Mouse (Mus musculus) cerebellum, adult 11-12 months (tissue): ENCODE data around the gene Rev3l.
"Not testable (repeated sequence)": the region's sequence is repeated elsewhere in the genome, so short reads cannot be mapped to it uniquely, and the experiment has no call there.

Experiments used
- DNase-seq: peaks from one replicate; pipeline ENCODE4 v3.0.0; 2022

Rev3l gene

GRCm38 (mm10) chr10:39793295-39793694 is 61.4 kb downstream of the Rev3l start:
- no peak for DNase-seq

- DNase-seq = no peak
Observed at GRCm38 (mm10) chr10:39811507-39811906, 79.6 kb downstream of the Rev3l start.

- no peak for DNase-seq
Observed at GRCm38 (mm10) chr10:39842621-39843020, 110.7 kb downstream of the Rev3l start.

GRCm38 (mm10) chr10:39865509-39865908 is 133.6 kb downstream of the Rev3l start:
- no peak for DNase-seq

GRCm38 (mm10) chr10:39888621-39889020 is 156.7 kb downstream of the Rev3l start:
- no peak for DNase-seq

GRCm38 (mm10) chr10:39893702-39894697 is 162.1 kb downstream of the Rev3l start:
- DNase-seq = no peak

GRCm38 (mm10) chr10:39896503-39896902 is 164.6 kb downstream of the Rev3l start:
- no peak for DNase-seq

GRCm38 (mm10) chr10:39898874-39899371 is 167.0 kb downstream of the Rev3l start, which contains the start of gene Mfsd4b4:
Gene Mfsd4b4 (minus strand): TSS chr10:39899238.
- DNase-seq = peak; percentile 92

GRCm38 (mm10) chr10:39904191-39904590 is 172.3 kb downstream of the Rev3l start:
- no peak for DNase-seq

- DNase-seq = no peak
Observed at GRCm38 (mm10) chr10:39906799-39907658, 175.1 kb downstream of the Rev3l start.

- no peak for DNase-seq
Observed at GRCm38 (mm10) chr10:39908768-39909441, 177.0 kb downstream of the Rev3l start.

- no peak for DNase-seq
Observed at GRCm38 (mm10) chr10:39912616-39913015, 180.7 kb downstream of the Rev3l start.

- not testable (repeated sequence) for DNase-seq
Observed at GRCm38 (mm10) chr10:39924556-39924955, 192.6 kb downstream of the Rev3l start.
